Mouse (Mus musculus): ENCODE data around the gene Gapdhs. TPM values are rescaled to one million over a fixed set of nuclear protein-coding genes. Genes with fewer than 3 reads are reported as not detected.

Gapdhs gene
- polyA plus RNA-seq, 1 experiment from 2014 or later, result 1.6 TPM

GRCm38 (mm10) chr7:30707441-30707840 is 36.0 kb downstream of the Gapdhs start:
- no peak for ATAC-seq (ENCODE audit: low read depth)
- Histone ChIP-seq H3K27ac (replicated peaks) (no peak overlapping the region), H3K9ac (no peak overlapping the region), H3K36me3 (no peaks in the 10 kb centered on the region), H3K4me3 (no peak overlapping the region), H3K4me2 (no peak overlapping the region), H3K9me3 (no peaks in the 10 kb centered on the region), H3K4me1 (replicated peaks) (no peaks in the 10 kb centered on the region), H3K27me3 (no peaks in the 10 kb centered on the region; the same call in 1 of the 2 replicates)
- 94% methylated on average over 1 of the region's 1 CpGs for WGBS

GRCm38 (mm10) chr7:30706214-30706882 is 37.1 kb downstream of the Gapdhs start:
- Histone ChIP-seq H3K27me3 (no peaks in the 10 kb centered on the region; the same call in 1 of the 2 replicates), H3K9me3 (no peaks in the 10 kb centered on the region), H3K36me3 (no peaks in the 10 kb centered on the region), H3K4me3 (no peak overlapping the region), H3K9ac (no peak overlapping the region), H3K4me2 (no peak overlapping the region), H3K4me1 (replicated peaks) (no peaks in the 10 kb centered on the region), H3K27ac (replicated peaks) (no peak overlapping the region)
- no peak for ATAC-seq (ENCODE audit: low read depth)
- WGBS, result 84% methylated on average over 7 of the region's 8 CpGs

- Histone ChIP-seq H3K36me3 (no peaks in the 10 kb centered on the region), H3K27me3 (no peaks in the 10 kb centered on the region), H3K4me2 (no peak within 1 kb of the TSS), H3K9me3 (no peaks in the 10 kb centered on the region), H3K9ac (no peak within 1 kb of the TSS), H3K4me3 (no peak within 1 kb of the TSS), H3K4me1 (replicated peaks) (no peaks in the 10 kb centered on the region), H3K27ac (replicated peaks) (no peak within 1 kb of the TSS)
- ATAC-seq (ENCODE audit: low read depth), result no peak
- WGBS, result 33% methylated on average over 9 of the region's 9 CpGs
These were observed 44.9 kb downstream of the Gapdhs start, which contains the start of gene 2200002J24Rik for GRCm38 (mm10) chr7:30698589-30698988. Gene 2200002J24Rik, plus strand, starts transcription at chr7:30698926.

- Histone ChIP-seq H3K36me3 (no peaks in the 10 kb centered on the region), H3K4me2 (no peak overlapping the region), H3K27ac (replicated peaks) (no peak overlapping the region), H3K9ac (no peak overlapping the region), H3K27me3 (no peaks in the 10 kb centered on the region), H3K4me1 (replicated peaks) (no peaks in the 10 kb centered on the region), H3K9me3 (no peaks in the 10 kb centered on the region), H3K4me3 (no peak overlapping the region)
- ATAC-seq (ENCODE audit: low read depth), result no peak
- WGBS, result 77% methylated on average over 5 of the region's 5 CpGs
These were observed 45.4 kb downstream of the Gapdhs start for GRCm38 (mm10) chr7:30698101-30698500.

GRCm38 (mm10) chr7:30688325-30688724 is 55.2 kb downstream of the Gapdhs start:
- Histone ChIP-seq H3K9me3 (no peaks in the 10 kb centered on the region), H3K27me3 (peaks cover 25% of the 10 kb centered on the region), H3K4me1 (replicated peaks) (no peaks in the 10 kb centered on the region), H3K4me2 (no peak overlapping the region), H3K27ac (replicated peaks) (no peak overlapping the region), H3K9ac (no peak overlapping the region), H3K4me3 (no peak overlapping the region), H3K36me3 (no peaks in the 10 kb centered on the region)
- WGBS, result 79% methylated on average over 6 of the region's 6 CpGs
- no peak for ATAC-seq (ENCODE audit: low read depth)

- no peak for ATAC-seq (ENCODE audit: low read depth)
- H3K9ac ChIP-seq, result no peak overlapping the region
- 77% methylated on average over 2 of the region's 2 CpGs for WGBS
These were observed 60.1 kb downstream of the Gapdhs start for GRCm38 (mm10) chr7:30683425-30683824.

GRCm38 (mm10) chr7:30681897-30682296 is 61.6 kb downstream of the Gapdhs start:
- ATAC-seq (ENCODE audit: low read depth), result no peak
- peaks cover 13% of the 10 kb centered on the region for H3K27me3 ChIP-seq
- no peak overlapping the region for H3K27ac ChIP-seq (replicated peaks)
- H3K36me3 ChIP-seq, result no peaks in the 10 kb centered on the region
- no peaks in the 10 kb centered on the region for H3K9me3 ChIP-seq
- WGBS, result 73% methylated on average over 5 of the region's 5 CpGs
- no peak overlapping the region for H3K4me3 ChIP-seq
- no peak overlapping the region for H3K4me2 ChIP-seq
- H3K9ac ChIP-seq, result no peak overlapping the region
- no peaks in the 10 kb centered on the region for H3K4me1 ChIP-seq (replicated peaks)

More at GRCm38 (mm10) chr7:30683425-30683824, 60.1 kb downstream of the Gapdhs start:
- H3K4me1 ChIP-seq (replicated peaks), result no peaks in the 10 kb centered on the region
- H3K4me2 ChIP-seq, result no peak overlapping the region
- H3K36me3 ChIP-seq, result no peaks in the 10 kb centered on the region
- H3K27ac ChIP-seq (replicated peaks), result no peak overlapping the region
- H3K4me3 ChIP-seq, result no peak overlapping the region
- H3K27me3 ChIP-seq, result peaks cover 28% of the 10 kb centered on the region
- no peaks in the 10 kb centered on the region for H3K9me3 ChIP-seq

Other genes starting within 250 kb of the Gapdhs start
- gene Arhgap33, start 208.6 kb downstream of the Gapdhs start, polyA plus RNA-seq (2015; fragmentation: Nextera tagmentation; extraction: Ambion mirVana), result 86.8 and 95.2 TPM in 2 replicates
- 6.6 TPM in 2 replicates for gene Hspb6, start 191.5 kb downstream of the Gapdhs start, polyA plus RNA-seq (2015; fragmentation: Nextera tagmentation; extraction: Ambion mirVana)
- gene Proser3, start 191.4 kb downstream of the Gapdhs start, polyA plus RNA-seq (2015; fragmentation: Nextera tagmentation; extraction: Ambion mirVana), result 6.7 and 8.6 TPM in 2 replicates
- gene Lin37, start 183.8 kb downstream of the Gapdhs start, polyA plus RNA-seq (2015; fragmentation: Nextera tagmentation; extraction: Ambion mirVana), result 60.9 and 62.9 TPM in 2 replicates
- gene U2af1l4, start 180.4 kb downstream of the Gapdhs start, polyA plus RNA-seq (2015; fragmentation: Nextera tagmentation; extraction: Ambion mirVana), result 92.6 and 113 TPM in 2 replicates
- 14.5 and 15.1 TPM in 2 replicates for gene Gm49396, start 180.3 kb downstream of the Gapdhs start, polyA plus RNA-seq (2015; fragmentation: Nextera tagmentation; extraction: Ambion mirVana)
- gene Psenen, start 180.1 kb downstream of the Gapdhs start, polyA plus RNA-seq (2015; fragmentation: Nextera tagmentation; extraction: Ambion mirVana), result 126 and 147 TPM in 2 replicates
- 4.8 and 6.0 TPM in 2 replicates for gene Igflr1, start 178.3 kb downstream of the Gapdhs start, polyA plus RNA-seq (2015; fragmentation: Nextera tagmentation; extraction: Ambion mirVana)
- 9.0 and 9.9 TPM in 2 replicates for gene Kmt2b, start 155.0 kb downstream of the Gapdhs start, polyA plus RNA-seq (2015; fragmentation: Nextera tagmentation; extraction: Ambion mirVana)
- gene Zbtb32, start 144.8 kb downstream of the Gapdhs start, polyA plus RNA-seq (2015; fragmentation: Nextera tagmentation; extraction: Ambion mirVana), result 0.36 and 0.50 TPM in 2 replicates
- gene Upk1a, start 130.8 kb downstream of the Gapdhs start, polyA plus RNA-seq (2015; fragmentation: Nextera tagmentation; extraction: Ambion mirVana), result 0.49 and 0.62 TPM in 2 replicates
- gene Cox6b1, start 117.5 kb downstream of the Gapdhs start, polyA plus RNA-seq (2015; fragmentation: Nextera tagmentation; extraction: Ambion mirVana), result 1,295 and 1,305 TPM in 2 replicates
- gene Etv2, start 107.8 kb downstream of the Gapdhs start, polyA plus RNA-seq (2015; fragmentation: Nextera tagmentation; extraction: Ambion mirVana), result not detected in 2 replicates
- 137 and 142 TPM in 2 replicates for gene Rbm42, start 93.4 kb downstream of the Gapdhs start, polyA plus RNA-seq (2015; fragmentation: Nextera tagmentation; extraction: Ambion mirVana)
- 22.0 and 22.7 TPM in 2 replicates for gene Haus5, start 78.7 kb downstream of the Gapdhs start, polyA plus RNA-seq (2015; fragmentation: Nextera tagmentation; extraction: Ambion mirVana)
- not detected in 2 replicates for gene Pmis2, start 72.1 kb downstream of the Gapdhs start, polyA plus RNA-seq (2015; fragmentation: Nextera tagmentation; extraction: Ambion mirVana)
- gene 2200002J24Rik, start 44.8 kb downstream of the Gapdhs start, polyA plus RNA-seq (2015; fragmentation: Nextera tagmentation; extraction: Ambion mirVana), result not detected in 2 replicates
- gene Atp4a, start 31.5 kb downstream of the Gapdhs start, polyA plus RNA-seq (2015; fragmentation: Nextera tagmentation; extraction: Ambion mirVana), result 0.80 and 1.6 TPM in 2 replicates
- gene Tmem147, start 14.1 kb downstream of the Gapdhs start, polyA plus RNA-seq (2015; fragmentation: Nextera tagmentation; extraction: Ambion mirVana), result 253 and 272 TPM in 2 replicates
- 1.2 and 2.8 TPM in 2 replicates for gene Sbsn, start 7.8 kb upstream of the Gapdhs start, polyA plus RNA-seq (2015; fragmentation: Nextera tagmentation; extraction: Ambion mirVana)
- 1.0 TPM in 1 of 2 replicates, not detected in the other for gene Dmkn, start 20.1 kb upstream of the Gapdhs start, polyA plus RNA-seq (2015; fragmentation: Nextera tagmentation; extraction: Ambion mirVana)
- 0.85 TPM in 1 of 2 replicates, not detected in the other for gene Krtdap, start 44.2 kb upstream of the Gapdhs start, polyA plus RNA-seq (2015; fragmentation: Nextera tagmentation; extraction: Ambion mirVana)
- 0.32 TPM in 1 of 2 replicates, not detected in the other for gene Ffar2, start 80.1 kb upstream of the Gapdhs start, polyA plus RNA-seq (2015; fragmentation: Nextera tagmentation; extraction: Ambion mirVana)
- not detected in 2 replicates for gene Ffar3, start 112.5 kb upstream of the Gapdhs start, polyA plus RNA-seq (2015; fragmentation: Nextera tagmentation; extraction: Ambion mirVana)
- gene Ffar1, start 117.9 kb upstream of the Gapdhs start, polyA plus RNA-seq (2015; fragmentation: Nextera tagmentation; extraction: Ambion mirVana), result not detected in 2 replicates
- gene Cd22, start 136.7 kb upstream of the Gapdhs start, polyA plus RNA-seq (2015; fragmentation: Nextera tagmentation; extraction: Ambion mirVana), result 0.43 TPM in 1 of 2 replicates, not detected in the other
- gene Mag, start 171.2 kb upstream of the Gapdhs start, polyA plus RNA-seq (2015; fragmentation: Nextera tagmentation; extraction: Ambion mirVana), result 2.6 and 3.1 TPM in 2 replicates
- not detected in 2 replicates for gene Hamp2, start 181.0 kb upstream of the Gapdhs start, polyA plus RNA-seq (2015; fragmentation: Nextera tagmentation; extraction: Ambion mirVana)
- not detected in 2 replicates for gene Hamp, start 200.4 kb upstream of the Gapdhs start, polyA plus RNA-seq (2015; fragmentation: Nextera tagmentation; extraction: Ambion mirVana)
- 34.4 TPM in 2 replicates for gene Usf2, start 213.1 kb upstream of the Gapdhs start, polyA plus RNA-seq (2015; fragmentation: Nextera tagmentation; extraction: Ambion mirVana)
- 17.0 and 17.6 TPM in 2 replicates for gene Lsr, start 229.8 kb upstream of the Gapdhs start, polyA plus RNA-seq (2015; fragmentation: Nextera tagmentation; extraction: Ambion mirVana)
- gene Fam187b, start 230.1 kb upstream of the Gapdhs start, polyA plus RNA-seq (2015; fragmentation: Nextera tagmentation; extraction: Ambion mirVana), result 0.25 and 0.53 TPM in 2 replicates